Mouse (Mus musculus) activated CD4-positive, CD25-positive, alpha-beta regulatory T cell, adult 4 months (primary cell): ENCODE data around the gene Mphosph8. TPM values are rescaled to one million over a fixed set of nuclear protein-coding genes. Genes with fewer than 3 reads are reported as not detected.
A peak's percentile ranks its signal among the peaks of the same experiment; 100 is the strongest.

Experiments
- ATAC-seq: one replicate; pipeline ENCODE4 v1.8.0; 2017
- polyA plus RNA-seq, 2 experiments: library from polyadenylated mRNA; unstranded; fragments of 100-300 nt; shearing (Covaris generic); gene quantifications; one replicate each; pipeline ENCODE4 v1.2.1; 2017

The Mphosph8 gene
- polyA plus RNA-seq, result 10 to 100 TPM; 46.2 to 79.6 TPM

- peak; percentile 100 for ATAC-seq
Observed at GRCm38 (mm10) chr14:56667969-56668802, at the start of gene Mphosph8. TSS of gene Mphosph8 (plus strand) at chr14:56668248.

DNA sequence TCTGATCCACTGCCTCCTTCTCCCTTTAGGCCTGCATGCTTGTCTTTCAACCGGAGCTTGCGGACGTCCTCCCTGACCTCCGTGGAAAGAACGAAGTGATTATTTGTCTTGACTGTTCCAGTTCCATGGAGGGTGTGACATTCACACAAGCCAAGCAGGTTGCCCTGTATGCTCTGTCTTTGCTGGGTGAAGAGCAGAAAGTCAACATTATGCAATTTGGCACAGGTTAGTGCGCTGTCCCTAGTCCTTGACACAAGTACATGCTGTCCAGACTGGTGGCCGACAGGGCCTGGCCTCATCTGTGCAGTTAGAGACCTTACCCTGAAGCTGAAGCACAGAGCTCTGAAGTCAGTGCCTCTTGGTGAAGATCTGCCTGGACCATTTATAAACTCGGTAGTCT is 47.6 kb upstream of the Mphosph8 start:
- ATAC-seq, result no peak

DNA sequence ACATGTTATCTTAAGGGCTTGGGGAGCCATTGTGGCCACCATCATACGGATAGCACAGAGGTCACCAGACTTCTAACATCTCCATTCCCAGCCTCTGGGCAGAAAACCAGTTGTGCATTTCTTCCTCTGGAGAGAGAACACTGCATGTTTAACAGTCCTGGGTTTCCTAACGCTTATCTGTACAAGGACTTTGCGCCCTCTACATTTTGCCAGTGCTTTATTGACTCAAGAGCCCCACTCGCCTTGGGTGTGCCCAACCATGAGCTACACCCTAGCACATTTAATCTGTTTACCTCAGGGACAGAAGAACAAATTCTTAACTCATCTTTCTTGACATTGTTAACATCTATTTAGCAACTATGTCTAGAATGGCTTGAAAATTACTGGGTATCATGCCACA is 41.8 kb upstream of the Mphosph8 start:
- no peak for ATAC-seq

DNA sequence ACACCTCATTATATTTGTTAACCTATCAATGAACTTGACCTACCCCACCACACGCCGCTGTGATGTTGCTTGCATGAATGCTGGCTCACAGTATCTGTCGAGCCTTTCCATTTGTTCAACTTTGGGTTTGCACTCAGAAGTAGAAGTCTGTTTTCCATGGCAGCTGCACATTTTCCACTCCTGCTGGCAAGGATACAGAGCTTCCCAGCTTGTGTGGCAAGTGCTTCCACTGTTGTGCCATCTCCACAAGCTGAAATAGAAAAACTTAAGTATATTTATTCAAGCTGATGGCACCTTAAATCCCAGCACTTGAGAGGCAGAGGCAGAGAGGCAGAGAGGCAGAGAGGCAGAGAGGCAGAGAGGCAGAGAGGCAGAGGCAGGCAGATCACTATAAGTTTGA is 39.7 kb upstream of the Mphosph8 start:
- ATAC-seq, result no peak

DNA sequence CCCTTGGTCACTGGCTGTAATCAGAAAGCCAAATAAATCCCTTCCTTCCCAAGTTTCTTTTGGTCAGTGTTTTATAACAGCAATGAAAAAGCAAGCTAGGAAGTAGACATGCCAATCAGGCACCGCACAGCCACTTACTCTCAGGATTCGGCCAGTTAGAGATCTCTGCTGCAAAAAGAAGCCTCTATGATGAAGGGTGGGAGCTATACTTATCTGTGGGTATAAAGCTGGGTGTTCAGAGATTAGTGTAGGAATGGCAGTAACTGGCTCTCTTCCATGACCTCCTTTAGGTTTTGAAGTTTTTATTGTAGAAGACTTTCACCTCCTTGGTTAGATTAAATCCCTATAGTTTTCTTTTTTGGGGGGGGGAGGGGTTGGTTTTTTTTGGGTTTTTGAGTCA is 36.9 kb upstream of the Mphosph8 start:
- ATAC-seq, result no peak

DNA sequence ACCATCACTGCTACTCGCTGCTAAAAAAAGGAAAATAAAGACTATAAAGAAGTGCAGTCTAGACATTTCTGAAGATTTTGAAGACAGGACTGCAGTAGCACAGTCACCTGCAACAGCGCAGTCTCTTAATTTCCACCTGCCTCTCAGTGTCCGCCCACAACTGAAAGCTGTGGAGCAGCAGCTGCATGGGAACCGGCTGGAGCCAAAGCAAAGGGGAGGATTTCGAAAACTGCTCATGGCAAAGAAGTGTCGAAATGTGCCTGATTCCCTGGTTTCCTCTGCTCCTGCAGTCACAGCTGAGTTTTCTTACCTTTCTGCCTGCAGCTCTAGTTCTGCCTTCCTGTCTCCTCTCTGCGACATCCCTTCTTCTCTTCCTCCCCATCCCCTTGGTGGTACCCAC is 20.8 kb upstream of the Mphosph8 start:
- ATAC-seq, result no peak

DNA sequence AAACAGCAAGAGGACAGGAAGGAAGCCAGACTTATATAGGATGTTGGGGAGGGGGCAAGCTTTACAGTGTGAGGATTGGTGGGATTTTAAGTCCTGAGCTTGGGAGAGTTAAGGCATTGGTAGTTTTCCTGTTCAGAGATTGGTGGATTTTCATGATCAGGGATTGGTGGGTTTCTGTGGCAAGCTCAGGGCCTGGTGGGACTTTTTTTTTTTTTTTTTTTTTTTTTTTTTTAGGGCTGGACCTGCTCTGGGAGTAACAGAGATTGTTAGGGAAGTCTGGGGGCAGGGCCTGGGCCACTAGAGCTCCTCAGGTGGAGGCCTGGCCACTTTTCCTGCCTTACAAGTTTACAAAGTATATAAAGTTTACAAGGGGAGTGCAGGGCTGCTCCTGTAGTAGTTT is 18.6 kb upstream of the Mphosph8 start:
- ATAC-seq, result no peak

- ATAC-seq, result no peak
Observed at GRCm38 (mm10) chr14:56665651-56666050, 2.4 kb upstream of the Mphosph8 start.

- ATAC-seq, result no peak
Observed at GRCm38 (mm10) chr14:56666909-56667308, 1.1 kb upstream of the Mphosph8 start.

DNA sequence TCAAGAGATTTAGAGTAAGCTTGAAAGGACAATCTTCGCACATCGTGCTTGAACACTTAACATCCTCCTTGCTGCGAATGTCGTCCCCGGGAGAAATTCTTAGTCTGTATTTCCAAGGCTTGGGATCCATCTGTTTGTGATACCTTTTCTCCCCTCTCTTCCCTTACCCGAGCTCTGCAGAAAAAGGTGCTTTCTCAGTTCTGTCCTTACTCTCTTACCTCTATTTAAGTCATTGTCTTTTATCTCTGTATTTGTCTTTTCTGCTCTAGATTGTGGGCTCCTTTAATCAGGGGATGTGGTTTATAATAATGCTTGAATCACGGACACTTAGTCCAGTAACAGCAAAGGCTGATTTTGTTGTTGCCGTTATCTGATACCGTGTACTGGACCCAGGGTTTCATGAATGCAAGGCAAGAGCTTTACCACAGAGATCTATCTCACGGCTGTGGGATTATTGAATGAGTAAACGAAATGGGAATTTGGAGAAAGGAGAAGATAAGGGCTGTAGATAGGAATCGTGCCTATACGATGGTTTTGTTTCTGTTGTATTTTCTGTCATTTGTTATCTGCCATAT is 1.1 kb downstream of the Mphosph8 start:
- no peak for ATAC-seq

- no peak for ATAC-seq
Observed at GRCm38 (mm10) chr14:56685426-56685825, 17.4 kb downstream of the Mphosph8 start.

DNA sequence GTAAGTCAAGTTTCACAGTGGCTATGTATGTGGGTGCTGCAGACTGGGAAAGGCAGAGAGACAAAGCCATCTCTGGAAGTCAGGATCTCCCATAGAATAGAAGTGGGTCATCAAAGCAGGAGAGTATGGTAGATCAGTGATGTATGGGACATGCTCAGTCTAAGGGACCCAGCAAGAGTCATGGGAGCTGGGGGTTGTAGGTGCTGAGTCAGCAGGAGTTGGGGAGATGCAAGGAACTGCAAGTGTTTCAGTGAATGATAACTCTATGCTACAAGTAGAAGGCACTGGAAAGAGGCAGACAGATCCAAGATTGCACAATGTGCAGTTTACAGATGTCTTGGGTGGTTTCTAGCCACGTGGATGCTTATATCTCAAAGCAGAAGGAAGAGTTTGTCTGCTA is 21.1 kb downstream of the Mphosph8 start:
- ATAC-seq, result no peak

GRCm38 (mm10) chr14:56689766-56690165 is 21.7 kb downstream of the Mphosph8 start:
- no peak for ATAC-seq

DNA sequence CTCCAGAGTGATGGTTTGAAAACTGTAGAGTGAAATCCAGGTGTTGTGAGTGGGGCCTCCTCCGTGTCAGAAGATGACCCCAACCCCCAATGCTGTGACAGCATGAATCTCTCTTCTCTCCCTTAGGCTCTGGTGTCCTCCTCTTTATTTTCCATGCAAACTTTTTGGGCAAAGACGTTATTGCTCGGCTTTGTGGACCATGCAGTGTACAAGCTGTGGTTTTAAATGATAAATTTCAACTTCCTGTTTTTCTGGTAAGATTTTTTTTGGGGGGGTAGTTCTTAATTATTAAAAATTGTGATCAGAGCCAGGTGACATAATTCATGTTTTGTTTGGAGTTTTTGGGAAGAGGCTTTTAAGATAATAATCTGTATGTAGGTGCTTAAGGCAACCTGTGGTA is 27.4 kb downstream of the Mphosph8 start:
- no peak for ATAC-seq

- no peak for ATAC-seq
Observed at GRCm38 (mm10) chr14:56697836-56698235, 29.8 kb downstream of the Mphosph8 start.

DNA sequence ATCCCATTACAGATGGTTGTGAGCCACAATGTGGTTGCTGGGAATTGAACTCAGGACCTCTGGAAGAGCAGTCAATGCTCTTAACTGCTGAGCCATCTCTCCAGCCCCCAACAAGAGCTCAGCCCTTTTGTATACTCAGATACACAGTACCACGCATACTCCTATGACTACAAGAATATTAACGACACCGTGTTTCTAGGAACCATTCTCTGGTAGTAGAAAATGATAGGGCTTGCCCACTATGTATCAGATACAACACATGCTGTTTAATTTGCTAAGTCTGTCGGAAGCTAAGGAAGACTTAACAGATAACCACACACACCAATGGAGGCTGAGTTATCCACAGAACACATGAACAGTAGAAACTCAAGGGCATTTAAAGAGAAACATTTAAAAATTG is 34.6 kb downstream of the Mphosph8 start:
- no peak for ATAC-seq

DNA sequence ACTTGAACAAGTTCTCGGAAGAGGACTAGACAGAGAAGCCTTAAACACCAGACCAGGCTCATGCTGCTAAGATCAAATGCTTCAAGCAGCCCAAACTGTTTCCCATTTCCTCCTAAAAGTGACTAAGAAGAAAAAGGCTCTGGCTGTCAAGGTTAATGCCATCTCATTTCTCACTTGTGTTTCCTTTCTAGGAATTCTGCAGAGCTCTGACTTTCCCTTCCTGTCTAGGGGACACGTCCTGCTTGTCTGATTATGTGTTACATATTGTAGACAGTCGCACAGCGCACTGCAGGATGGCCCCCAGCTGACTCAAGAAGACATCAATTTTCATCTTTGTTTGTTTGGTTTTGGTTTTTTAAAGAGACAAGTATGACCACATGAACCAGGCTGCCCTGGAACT is 37.6 kb downstream of the Mphosph8 start:
- no peak for ATAC-seq

DNA sequence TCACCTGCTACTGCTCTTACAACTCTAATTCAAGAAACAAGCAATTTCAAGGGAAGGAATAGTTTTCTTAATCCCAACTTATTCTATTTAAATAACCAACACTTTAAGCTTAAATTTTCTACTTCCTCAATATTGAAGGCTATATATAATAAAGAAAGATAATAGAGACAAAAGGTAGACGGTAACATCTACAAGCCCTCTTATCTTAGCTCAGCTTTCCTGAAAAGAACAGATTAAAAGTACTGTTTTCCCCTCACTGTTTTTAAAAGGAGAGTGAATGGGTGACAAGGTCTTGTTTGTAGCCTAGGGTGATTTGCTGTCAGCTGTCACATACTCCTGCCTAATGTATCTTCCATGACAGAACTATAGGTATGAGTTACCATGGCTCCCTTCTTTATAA is 58.4 kb downstream of the Mphosph8 start:
- ATAC-seq, result no peak

- no peak for ATAC-seq
Observed at GRCm38 (mm10) chr14:56740175-56740574, 72.1 kb downstream of the Mphosph8 start.

Other genes starting within 250 kb of the Mphosph8 start
- gene Cenpj, start 92.8 kb upstream of the Mphosph8 start, polyA plus RNA-seq, result 1 to 10 TPM; 8.5 to 8.7 TPM
- 10 to 100 TPM; 40.8 to 45.2 TPM for gene Parp4, start 92.6 kb upstream of the Mphosph8 start, polyA plus RNA-seq
- 10 to 100 TPM; 13.3 to 22.0 TPM for gene Pspc1, start 110.1 kb downstream of the Mphosph8 start, polyA plus RNA-seq
- gene Zmym5, start 143.5 kb downstream of the Mphosph8 start, polyA plus RNA-seq, result 10 to 100 TPM; 47.0 to 47.8 TPM
- gene Zmym2, start 218.4 kb downstream of the Mphosph8 start, polyA plus RNA-seq, result 10 to 100 TPM; 37.8 to 48.3 TPM